In genomic region chr2:22790435-22790834, GRCm38 (mm10) we compare ENCODE assay signal across 18 mouse cellular contexts. TPM values are rescaled to one million over a fixed set of nuclear protein-coding genes. Genes with fewer than 3 reads are reported as not detected.
DNase-seq lines count a peak whose midpoint lies in the region; ATAC-seq lines count a peak whose summit lies in the region.
"Had no signal": no experiment of that assay in that cellular context is flagged by ENCODE, and none has a peak within 500 bp of the region (broad histone marks: within the 10 kb centered on the region; RNA-seq: fewer than 3 reads in every experiment).

No protein-coding gene starts in this region.

- peak; percentile 88 for ATAC-seq in megakaryocyte progenitor cell, adult 5-6 weeks (replicated peaks; ENCODE audit: poor library complexity)
- ATAC-seq: forebrain, postnatal 0 days; hindbrain, embryonic 16.5 days; intestine, postnatal 0 days; lung, postnatal 0 days had no signal

- peak; percentile 30 for DNase-seq in layer of hippocampus, adult 9-10 months (ENCODE audit: low spot score)
- no peak for DNase-seq in layer of hippocampus, postnatal 10 days (ENCODE audit: low spot score in 2 of 2)
- DNase-seq in A20 (ENCODE audit: low read depth, low spot score) = peak; percentile 38
- peak; percentile 51 for DNase-seq in brain, adult 2 months (ENCODE audit: low read depth, low spot score)
- no peak for DNase-seq in right cerebral cortex, postnatal 25 days
- DNase-seq in ovary, adult 18-20 months (ENCODE audit: low spot score) = no peak
- no peak for DNase-seq in urinary bladder, adult 18-20 months (ENCODE audit: low spot score in 2 of 2)
- DNase-seq: adrenal gland, postnatal 25 days; cerebellum, adult 18-20 months; cerebellum, postnatal 25 days; forebrain, postnatal 0 days; heart, adult 18-20 months; heart, postnatal 36 days; thymus, adult 2 months had no signal

RNA-seq across cellular contexts. Expression of gene Apbb1ip, which starts 16.5 kb away (rescaled TPM):
- total RNA-seq in layer of hippocampus, postnatal 10 days (2021) = 1 to 10 TPM; 6.3 to 6.4 TPM
- 120 and 136 TPM in 2 replicates for total RNA-seq in megakaryocyte progenitor cell, adult 5-6 weeks (2015)
- total RNA-seq in megakaryocyte progenitor cell, adult 5-6 weeks (2017) = 15.9 and 26.8 TPM in 2 replicates

Comparison
In these comparisons a context has a peak if more than half of its experiments do, and no peak if none do; other contexts are left out.
1. DNase-seq: peak in layer of hippocampus, adult 9-10 months (single experiment), A20 (single experiment) and brain, adult 2 months (single experiment); none in layer of hippocampus, postnatal 10 days (0 of 2), right cerebral cortex, postnatal 25 days (single experiment), ovary, adult 18-20 months (single experiment) and urinary bladder, adult 18-20 months (0 of 2).